Mouse (Mus musculus) forebrain, embryonic 14.5 days (tissue): ENCODE data around the gene Rps6kl1. TPM values are rescaled to one million over a fixed set of nuclear protein-coding genes. Genes with fewer than 3 reads are reported as not detected.
"Not testable (repeated sequence)": the region's sequence is repeated elsewhere in the genome, so short reads cannot be mapped to it uniquely, and the experiment has no call there.

Source experiments
- ATAC-seq: fragments of 200-750 bp; cut with Nextera tagmentation; 2 replicates; pipeline ENCODE4 v1.8.0; 2017; ENCODE audit warnings: mild to moderate bottlenecking, moderate library complexity
- DNase-seq: peaks from one replicate; pipeline ENCODE4 v3.0.0-alpha.2; 2015; ENCODE audit warnings: low spot score
- H3K27ac ChIP-seq: fragments of 300-500 bp; sonication (generic); 2 replicates; pipeline ENCODE4 v1.5.1; 2014; ENCODE audit warnings: low read depth, mild to moderate bottlenecking, control low read depth, low read length, moderate library complexity
- H3K27me3 ChIP-seq: fragments of 300-500 bp; sonication (generic); replicated peaks from 2 replicates; pipeline ENCODE4 v1.6.1; 2014; ENCODE audit warnings: low read length, control low read depth, mixed read lengths; ENCODE audit not compliant: control insufficient read depth, insufficient read depth
- H3K36me3 ChIP-seq: fragments of 300-500 bp; sonication (generic); 2 replicates; pipeline ENCODE4 v1.6.1; 2014; ENCODE audit warnings: low read length, control low read depth; ENCODE audit not compliant: control insufficient read depth, insufficient read depth
- H3K4me1 ChIP-seq: fragments of 300-500 bp; sonication (generic); 2 replicates; pipeline ENCODE4 v1.6.1; 2014; ENCODE audit warnings: antibody characterized with exemption, low read length, control low read depth; ENCODE audit not compliant: control insufficient read depth, insufficient read depth
- H3K4me2 ChIP-seq: fragments of 300-500 bp; sonication (generic); 2 replicates; pipeline ENCODE4 v1.6.1; 2014; ENCODE audit warnings: mild to moderate bottlenecking, control low read depth, low read length
- H3K4me3 ChIP-seq: fragments of 300-500 bp; sonication (generic); 2 replicates; pipeline ENCODE4 v1.5.1; 2014; ENCODE audit warnings: low read depth, low read length, control low read depth
- H3K9ac ChIP-seq: fragments of 300-500 bp; sonication (generic); 2 replicates; pipeline ENCODE4 v1.6.1; 2014; ENCODE audit warnings: mild to moderate bottlenecking, low read length, control low read depth, moderate library complexity
- H3K9me3 ChIP-seq: fragments of 300-500 bp; sonication (generic); replicated peaks from 2 replicates; pipeline ENCODE4 v1.6.1; 2016; ENCODE audit warnings: low read length, control low read depth, mixed read lengths; ENCODE audit not compliant: control insufficient read depth
- WGBS: fragments of 180-500 bp; shearing (Covaris S2); extraction: QIAGEN DNeasy Blood & Tissue Kit; methylation state at CpG from one replicate; pipeline ENCODE4 v1.1.7; 2014; 5-methylcytosine and 5-hydroxymethylcytosine counted together
- polyA plus RNA-seq: library from polyadenylated mRNA; unstranded; fragments of >200 nt; fragmentation: Nextera tagmentation; extraction: Ambion mirVana; gene quantifications from 2 replicates; pipeline ENCODE4 v1.2.1, GENCODE M21; 2014

Rps6kl1 gene
- polyA plus RNA-seq, 1 experiment from 2014 or later, result 11.7 TPM

- no peak overlapping the region for H3K27ac ChIP-seq
- peak overlapping the region; percentile 50 for H3K4me2 ChIP-seq
- H3K4me1 ChIP-seq, result 0 out of 2 replicates have a peak, but pooled peaks cover 2% of the 10 kb centered on the region
- 0 out of 2 replicates have a peak, but pooled peaks cover 2% of the 10 kb centered on the region for H3K36me3 ChIP-seq
- no peak; the same call in 1 of the 2 replicates for ATAC-seq
- WGBS, result 10% methylated on average over 20 of the region's 20 CpGs
- peak overlapping the region; percentile 67 for H3K9ac ChIP-seq
- no peaks in the 10 kb centered on the region for H3K9me3 ChIP-seq
- 0 out of 2 replicates have a peak, but pooled peaks cover 4% of the 10 kb centered on the region for H3K27me3 ChIP-seq
- H3K4me3 ChIP-seq, result peak overlapping the region; percentile 39
- DNase-seq, result no peak
Measured at GRCm38 (mm10) chr12:85150321-85151001, 603 bp downstream of the Rps6kl1 start.

GRCm38 (mm10) chr12:85146881-85147280 lies 4.2 kb downstream of the Rps6kl1 start:
- ATAC-seq, result no peak

GRCm38 (mm10) chr12:85146355-85146754 lies 4.7 kb downstream of the Rps6kl1 start:
- WGBS, result 36% methylated on average over 11 of the region's 11 CpGs
- 0 out of 2 replicates have a peak, but pooled peaks cover 5% of the 10 kb centered on the region for H3K36me3 ChIP-seq
- H3K4me1 ChIP-seq, result 0 out of 2 replicates have a peak, but pooled peaks cover 2% of the 10 kb centered on the region

More at GRCm38 (mm10) chr12:85146881-85147280, 4.2 kb downstream of the Rps6kl1 start:
- Histone ChIP-seq H3K27ac (no peak overlapping the region), H3K9me3 (no peaks in the 10 kb centered on the region), H3K4me3 (no peak overlapping the region), H3K36me3 (0 out of 2 replicates have a peak, but pooled peaks cover 5% of the 10 kb centered on the region), H3K27me3 (0 out of 2 replicates have a peak, but pooled peaks cover 4% of the 10 kb centered on the region), H3K9ac (no peak overlapping the region), H3K4me2 (no peak overlapping the region), H3K4me1 (0 out of 2 replicates have a peak, but pooled peaks cover 2% of the 10 kb centered on the region)
- DNase-seq, result no peak
- WGBS, result 82% methylated on average over 9 of the region's 9 CpGs

DNA sequence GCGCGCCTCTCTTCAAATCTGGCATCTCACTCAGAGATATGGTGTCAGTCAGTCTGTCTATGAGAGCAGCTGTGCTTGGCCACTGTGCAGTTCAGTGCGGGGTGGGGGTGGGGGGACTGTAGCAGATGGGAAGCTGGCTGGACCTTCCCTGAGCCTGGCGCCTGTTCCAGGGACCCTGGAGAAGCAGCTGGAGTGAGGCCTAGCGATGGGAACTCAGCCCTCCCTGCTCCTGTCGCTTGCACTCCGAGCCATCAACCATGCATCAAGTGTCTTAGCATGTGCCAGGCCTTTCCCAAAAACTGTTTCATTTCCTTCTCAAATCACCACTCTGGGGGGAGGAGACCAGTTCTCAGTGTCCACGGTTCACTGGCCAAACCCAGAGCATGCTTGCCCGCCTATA lies 5.4 kb downstream of the Rps6kl1 start:
- H3K4me2 ChIP-seq, result no peak overlapping the region
- 0 out of 2 replicates have a peak, but pooled peaks cover 5% of the 10 kb centered on the region for H3K36me3 ChIP-seq
- H3K27me3 ChIP-seq, result 0 out of 2 replicates have a peak, but pooled peaks cover 4% of the 10 kb centered on the region
- no peak overlapping the region for H3K4me3 ChIP-seq
- H3K9ac ChIP-seq, result no peak overlapping the region
- DNase-seq (no peak), ATAC-seq (0 out of 2 replicates have a peak, but pooled peaks have one; percentile 19)
- 76% methylated on average over 9 of the region's 9 CpGs for WGBS
- 0 out of 2 replicates have a peak, but pooled peaks cover 2% of the 10 kb centered on the region for H3K4me1 ChIP-seq
- H3K27ac ChIP-seq, result no peak overlapping the region
- no peaks in the 10 kb centered on the region for H3K9me3 ChIP-seq

More at GRCm38 (mm10) chr12:85146355-85146754, 4.7 kb downstream of the Rps6kl1 start:
- no peak overlapping the region for H3K4me3 ChIP-seq
- H3K4me2 ChIP-seq, result no peak overlapping the region
- H3K9ac ChIP-seq, result no peak overlapping the region
- 0 out of 2 replicates have a peak, but pooled peaks cover 4% of the 10 kb centered on the region for H3K27me3 ChIP-seq
- DNase-seq (no peak), ATAC-seq (no peak)
- no peaks in the 10 kb centered on the region for H3K9me3 ChIP-seq
- no peak overlapping the region for H3K27ac ChIP-seq

DNA sequence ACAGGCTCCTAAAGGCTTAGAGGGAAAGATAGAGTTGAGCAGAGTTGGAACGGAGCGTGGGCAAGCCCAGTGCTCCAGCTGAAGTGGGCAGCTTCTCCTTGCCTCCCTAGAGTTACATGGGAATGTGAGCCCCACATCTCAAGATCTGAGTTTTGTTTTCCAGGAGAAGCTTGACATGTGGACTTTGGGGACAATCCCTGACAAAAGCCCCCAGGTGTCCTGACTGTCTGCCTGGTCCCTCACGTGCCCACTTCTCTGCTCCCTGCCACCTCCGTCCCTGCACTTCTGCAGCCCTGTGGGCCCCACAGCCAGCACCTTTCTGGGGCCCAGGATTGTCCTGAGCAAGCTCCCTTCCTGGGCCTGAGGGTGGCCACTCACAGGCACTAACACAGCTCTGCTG lies 6.2 kb downstream of the Rps6kl1 start:
- WGBS, result 89% methylated on average over 4 of the region's 4 CpGs

GRCm38 (mm10) chr12:85144276-85144675 lies 6.8 kb downstream of the Rps6kl1 start:
- not testable (repeated sequence) for H3K27me3 ChIP-seq, H3K36me3 ChIP-seq, H3K4me2 ChIP-seq, DNase-seq, H3K9me3 ChIP-seq, ATAC-seq, H3K9ac ChIP-seq, H3K4me1 ChIP-seq, H3K27ac ChIP-seq, H3K4me3 ChIP-seq
- 57% methylated on average over 2 of the region's 2 CpGs for WGBS

More for the DNA sequence above, 6.2 kb downstream of the Rps6kl1 start:
- ATAC-seq (no peak), DNase-seq (no peak)
- no peaks in the 10 kb centered on the region for H3K9me3 ChIP-seq
- H3K9ac ChIP-seq, result no peak overlapping the region
- no peak overlapping the region for H3K4me3 ChIP-seq
- no peaks in the 10 kb centered on the region for H3K4me1 ChIP-seq
- H3K4me2 ChIP-seq, result no peak overlapping the region
- 0 out of 2 replicates have a peak, but pooled peaks cover 5% of the 10 kb centered on the region for H3K36me3 ChIP-seq
- no peak overlapping the region for H3K27ac ChIP-seq
- no peaks in the 10 kb centered on the region for H3K27me3 ChIP-seq

DNA sequence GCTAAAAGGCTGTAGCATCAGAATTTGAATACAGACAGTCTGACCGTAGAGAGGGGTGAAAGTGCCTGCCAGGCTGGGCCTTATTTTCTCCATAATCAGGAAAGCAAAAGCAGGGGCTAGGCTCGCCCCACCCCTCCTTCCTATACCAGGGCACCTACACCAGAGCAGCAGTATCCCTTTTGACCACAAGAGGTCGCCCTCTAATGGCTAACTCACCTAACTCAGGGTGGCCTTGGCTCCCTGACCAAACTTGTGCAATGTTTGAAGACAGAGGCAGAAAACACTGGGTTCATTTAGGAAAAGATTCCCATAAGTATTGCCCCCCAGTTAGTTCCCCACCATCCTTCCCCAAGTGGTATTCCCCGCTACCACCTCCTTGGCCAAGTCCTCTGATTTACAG lies 8.3 kb downstream of the Rps6kl1 start:
- 15% methylated on average over 4 of the region's 4 CpGs for WGBS

GRCm38 (mm10) chr12:85141096-85141495 lies 10.0 kb downstream of the Rps6kl1 start:
- H3K27ac ChIP-seq, result no peak overlapping the region
- no peaks in the 10 kb centered on the region for H3K4me1 ChIP-seq
- H3K9me3 ChIP-seq, result no peaks in the 10 kb centered on the region
- ATAC-seq (no peak), DNase-seq (no peak)
- no peaks in the 10 kb centered on the region for H3K27me3 ChIP-seq
- 0 out of 2 replicates have a peak, but pooled peaks cover 11% of the 10 kb centered on the region for H3K36me3 ChIP-seq
- no peak overlapping the region for H3K9ac ChIP-seq
- H3K4me2 ChIP-seq, result no peak overlapping the region
- H3K4me3 ChIP-seq, result no peak overlapping the region
- 75% methylated on average over 6 of the region's 6 CpGs for WGBS

More for the DNA sequence above, 8.3 kb downstream of the Rps6kl1 start:
- ATAC-seq (peak; percentile 68), DNase-seq (peak; percentile 86)
- Histone ChIP-seq H3K9me3 (no peaks in the 10 kb centered on the region), H3K9ac (no peak overlapping the region), H3K27ac (no peak overlapping the region), H3K4me3 (no peak overlapping the region), H3K4me1 (no peaks in the 10 kb centered on the region), H3K36me3 (0 out of 2 replicates have a peak, but pooled peaks cover 5% of the 10 kb centered on the region), H3K4me2 (no peak overlapping the region), H3K27me3 (no peaks in the 10 kb centered on the region)
